10 mouse cellular contexts compared by ENCODE assay signal in genomic region chr2:35171341-35171861, GRCm38 (mm10). TPM values are rescaled to one million over a fixed set of nuclear protein-coding genes. Genes with fewer than 3 reads are reported as not detected.
DNase-seq lines count a peak whose midpoint lies in the region; ATAC-seq and TF ChIP-seq lines count a peak whose summit lies in the region.
"Had no signal": no experiment of that assay in that cellular context is flagged by ENCODE, and none has a peak within 500 bp of the region (broad histone marks: within the 10 kb centered on the region; RNA-seq: fewer than 3 reads in every experiment).

No protein-coding gene starts in this region.

- no peaks in the 10 kb centered on the region for H3K9me3 ChIP-seq in limb, embryonic 14.5 days (ENCODE audit: control insufficient read depth, low read length)
- H3K9me3 ChIP-seq in limb, embryonic 10.5 days (replicated peaks) = no peaks in the 10 kb centered on the region
- H3K9me3 ChIP-seq in kidney, postnatal 0 days (replicated peaks; ENCODE audit: low read length) = no peaks in the 10 kb centered on the region

- TF ChIP-seq CTCF in kidney, postnatal 0 days (IDR thresholded peaks at IDR 0.05; ENCODE audit: low read depth) = no peak

- no peak overlapping the region for H3K4me2 ChIP-seq in limb, embryonic 14.5 days (replicated peaks; ENCODE audit: low read depth, low read length, severe bottlenecking)
- no peak overlapping the region for H3K4me2 ChIP-seq in kidney, postnatal 0 days (ENCODE audit: low read length)

- H3K27me3 ChIP-seq in limb, embryonic 14.5 days (ENCODE audit: control insufficient read depth, insufficient read depth, low read length) = no peaks in the 10 kb centered on the region
- no peaks in the 10 kb centered on the region for H3K27me3 ChIP-seq in limb, embryonic 10.5 days (ENCODE audit: low read depth, poor library complexity, severe bottlenecking)
- H3K27me3 ChIP-seq in kidney, postnatal 0 days (ENCODE audit: insufficient read depth, low read length) = no peaks in the 10 kb centered on the region

- no peak overlapping the region for H3K27ac ChIP-seq in limb, embryonic 14.5 days (replicated peaks; ENCODE audit: low read depth, low read length)
- no peak overlapping the region for H3K27ac ChIP-seq in limb, embryonic 10.5 days
- H3K27ac ChIP-seq in kidney, postnatal 0 days = peak overlapping the region; percentile 47; the same call in 1 of the 2 replicates

- H3K9ac ChIP-seq in limb, embryonic 14.5 days (ENCODE audit: low read depth, low read length, severe bottlenecking) = no peak overlapping the region
- no peak overlapping the region for H3K9ac ChIP-seq in kidney, postnatal 0 days (ENCODE audit: low read depth, low read length)

- peak; percentile 19 for DNase-seq in limb, embryonic 14.5 days (ENCODE audit: low spot score)
- DNase-seq in limb, embryonic 10.5 days (ENCODE audit: low spot score) = no peak
- peak; percentile 50 for DNase-seq in gastrocnemius, postnatal 10 days
- no peak for DNase-seq in kidney, postnatal 0 days (ENCODE audit: low spot score)
- peak; percentile 57 for DNase-seq in skeletal muscle tissue, adult 2 months (ENCODE audit: low read depth, low spot score)
- no peak for DNase-seq in layer of hippocampus, adult 9-11 months
- DNase-seq in left cerebral cortex, postnatal 4 days = no peak
- no peak for DNase-seq in urinary bladder, adult 2 months (ENCODE audit: low spot score)

- WGBS in limb, embryonic 14.5 days = 86% methylated on average over 10 of the region's 10 CpGs
- 92% methylated on average over 10 of the region's 10 CpGs for WGBS in limb, embryonic 10.5 days
- 83% methylated on average over 10 of the region's 10 CpGs for WGBS in kidney, postnatal 0 days

- TF ChIP-seq POLR2A in limb, embryonic 14.5 days (IDR thresholded peaks at IDR 0.05; ENCODE audit: borderline replicate concordance, extremely low read depth, insufficient read depth, insufficient read length) = no peak

- intact Hi-C loops in left cerebral cortex, postnatal 4 days (cut with DNase I) = no loop called here

- peaks cover 93% of the 10 kb centered on the region for H3K36me3 ChIP-seq in limb, embryonic 14.5 days (ENCODE audit: control insufficient read depth, insufficient read depth, low read length)
- H3K36me3 ChIP-seq in limb, embryonic 10.5 days = peaks cover 100% of the 10 kb centered on the region
- H3K36me3 ChIP-seq in kidney, postnatal 0 days (ENCODE audit: insufficient read depth, low read length) = peaks cover 45% of the 10 kb centered on the region

- no peak for ATAC-seq in limb, embryonic 14.5 days (ENCODE audit: low FRiP score, low read depth)
- ATAC-seq in kidney, postnatal 0 days (replicated peaks; ENCODE audit: low FRiP score, low read depth) = peak; percentile 72
- ATAC-seq: CD4-positive, CD25-positive, alpha-beta regulatory T cell, adult 4 months had no signal

- no peaks in the 10 kb centered on the region for H3K4me1 ChIP-seq in limb, embryonic 14.5 days (ENCODE audit: control insufficient read depth, insufficient read depth, low read length)
- H3K4me1 ChIP-seq in limb, embryonic 10.5 days = peaks cover 9% of the 10 kb centered on the region
- H3K4me1 ChIP-seq in kidney, postnatal 0 days (replicated peaks; ENCODE audit: insufficient read depth, low read length) = peaks cover 5% of the 10 kb centered on the region; the same call in 1 of the 2 replicates

- H3K4me3 ChIP-seq in limb, embryonic 14.5 days (replicated peaks; ENCODE audit: low read length) = no peak overlapping the region
- no peak overlapping the region for H3K4me3 ChIP-seq in limb, embryonic 10.5 days
- no peak overlapping the region for H3K4me3 ChIP-seq in kidney, postnatal 0 days (replicated peaks; ENCODE audit: low read depth, low read length)
- H3K4me3 ChIP-seq: erythroblast, embryonic 14.5 days had no signal

RNA-seq across cellular contexts. Expression of gene Rab14, which starts 29.5 kb away (rescaled TPM):
- 127 and 130 TPM in 2 replicates for polyA plus RNA-seq in limb, embryonic 14.5 days (2012; rRNA removed)
- polyA plus RNA-seq in limb, embryonic 14.5 days (2014; fragmentation: Nextera tagmentation; extraction: Ambion mirVana) = 276 and 298 TPM in 2 replicates
- polyA plus RNA-seq in limb, embryonic 10.5 days (2016; fragmentation: Nextera tagmentation; extraction: Ambion mirVana) = 206 and 229 TPM in 2 replicates
- 100 to 1,000 TPM in 1 of 2 experiments, 10 to 100 TPM in 1; 86.9 to 104 TPM for total RNA-seq in gastrocnemius, postnatal 10 days (2021)
- polyA plus RNA-seq in kidney, postnatal 0 days (2015; fragmentation: Nextera tagmentation; extraction: Ambion mirVana) = 429 and 454 TPM in 2 replicates
- total RNA-seq in left cerebral cortex, postnatal 4 days (2021) = 100 to 1,000 TPM; 221 to 222 TPM
- 132 and 145 TPM in 2 replicates for polyA plus RNA-seq in urinary bladder, adult 2 months (2012; rRNA removed)

Comparison
In these comparisons a context has a peak if more than half of its experiments do, and no peak if none do; other contexts are left out.
1. DNase-seq: peak in limb, embryonic 14.5 days (single experiment), gastrocnemius, postnatal 10 days (single experiment) and skeletal muscle tissue, adult 2 months (single experiment); none in limb, embryonic 10.5 days (single experiment), kidney, postnatal 0 days (single experiment), layer of hippocampus, adult 9-11 months (single experiment), left cerebral cortex, postnatal 4 days (single experiment) and urinary bladder, adult 2 months (single experiment).